Mouse (Mus musculus) midbrain, embryonic 15.5 days (tissue): ENCODE results near the gene Ctcf. TPM values are rescaled to one million over a fixed set of nuclear protein-coding genes. Genes with fewer than 3 reads are reported as not detected.

Experiments used
- microRNA counts: library from miRNA; unstranded; fragments of <30 nt; microRNA quantifications from one replicate; lab custom pipeline; 2016
- microRNA-seq: library from miRNA; unstranded; fragments of <30 nt; microRNA quantifications from one replicate; pipeline ENCODE4, GENCODE M21; 2016
- polyA plus RNA-seq: library from polyadenylated mRNA; unstranded; fragments of >200 nt; fragmentation: Nextera tagmentation; extraction: Ambion mirVana; gene quantifications from 2 replicates; pipeline ENCODE4 v1.2.1, GENCODE M21; 2015

Ctcf gene
- polyA plus RNA-seq, 1 experiment from 2014 or later = 108 TPM

MicroRNA genes within 50 kb of the gene (microRNA counts, 519-probe panel; counts per million panel counts)
- microRNA mmu-miR-1966 (lab: Ali Mortazavi, UCI) = 2,738 counts per million, percentile 59 among the panel's probes with 10 or more counts

Small RNA genes within 50 kb of the gene (microRNA-seq; reads per million reads assigned to microRNA genes)
- not detected for gene Mir1966

Other genes with a start within 250 kb of the Ctcf start
- gene Kctd19, start 223.1 kb upstream of the Ctcf start, polyA plus RNA-seq = not detected in 2 replicates
- gene Lrrc36, start 223.0 kb upstream of the Ctcf start, polyA plus RNA-seq = 0.97 and 1.3 TPM in 2 replicates
- gene Tppp3, start 165.0 kb upstream of the Ctcf start, polyA plus RNA-seq = 125 and 127 TPM in 2 replicates
- gene Zdhhc1, start 139.7 kb upstream of the Ctcf start, polyA plus RNA-seq = 36.5 and 39.9 TPM in 2 replicates
- gene Hsd11b2, start 117.8 kb upstream of the Ctcf start, polyA plus RNA-seq = 4.7 and 4.9 TPM in 2 replicates
- gene Atp6v0d1, start 70.5 kb upstream of the Ctcf start, polyA plus RNA-seq = 234 and 240 TPM in 2 replicates
- gene Ripor1, start 31.3 kb upstream of the Ctcf start, polyA plus RNA-seq = 35.4 and 36.5 TPM in 2 replicates
- gene Agrp, start 825 bp downstream of the Ctcf start, polyA plus RNA-seq = 1.0 and 1.1 TPM in 2 replicates
- gene Carmil2, start 49.7 kb downstream of the Ctcf start, polyA plus RNA-seq = 24.9 and 25.6 TPM in 2 replicates
- gene Acd, start 64.5 kb downstream of the Ctcf start, polyA plus RNA-seq = 104 and 106 TPM in 2 replicates
- 51.6 and 51.8 TPM in 2 replicates for gene Pard6a, start 64.6 kb downstream of the Ctcf start, polyA plus RNA-seq
- 0.28 and 0.43 TPM in 2 replicates for gene 4933405L10Rik, start 71.1 kb downstream of the Ctcf start, polyA plus RNA-seq
- gene Enkd1, start 71.6 kb downstream of the Ctcf start, polyA plus RNA-seq = 12.9 and 16.1 TPM in 2 replicates
- gene Gfod2, start 122.1 kb downstream of the Ctcf start, polyA plus RNA-seq = 90.3 and 100 TPM in 2 replicates
- 11.8 and 13.6 TPM in 2 replicates for gene Ranbp10, start 190.8 kb downstream of the Ctcf start, polyA plus RNA-seq
- 0.64 and 1.0 TPM in 2 replicates for gene Tsnaxip1, start 191.2 kb downstream of the Ctcf start, polyA plus RNA-seq
- 55.2 and 58.7 TPM in 2 replicates for gene Cenpt, start 216.7 kb downstream of the Ctcf start, polyA plus RNA-seq
- 56.2 and 58.6 TPM in 2 replicates for gene Thap11, start 218.6 kb downstream of the Ctcf start, polyA plus RNA-seq
- 148 and 152 TPM in 2 replicates for gene Nutf2, start 224.0 kb downstream of the Ctcf start, polyA plus RNA-seq
- gene Edc4, start 244.3 kb downstream of the Ctcf start, polyA plus RNA-seq = 52.9 and 61.9 TPM in 2 replicates